Mouse (Mus musculus): ENCODE data around the gene Dnm1l. TPM values are rescaled to one million over a fixed set of nuclear protein-coding genes. Genes with fewer than 3 reads are reported as not detected.
A peak's percentile ranks its signal among the peaks of the same experiment; 100 is the strongest.
"Not testable (repeated sequence)": the region's sequence is repeated elsewhere in the genome, so short reads cannot be mapped to it uniquely, and the experiment has no call there.

Gene Dnm1l
- total RNA-seq (2021), result 100 to 1,000 TPM; 197 to 198 TPM
- long read RNA-seq, experiment 1, transcript Dnm1l-201 (18 exons, 3,951 nt), result major isoform, 5 of 240 reads
- long read RNA-seq, experiment 1, partial matches to known transcripts, result 4 of 240 reads
- long read RNA-seq, experiment 1, other reads (novel, unspliced or antisense), result 228 of 240 reads
- long read RNA-seq, experiment 2, partial matches to known transcripts, result 10 of 139 reads
- long read RNA-seq, experiment 2, other reads (novel, unspliced or antisense), result 123 of 139 reads

DNA sequence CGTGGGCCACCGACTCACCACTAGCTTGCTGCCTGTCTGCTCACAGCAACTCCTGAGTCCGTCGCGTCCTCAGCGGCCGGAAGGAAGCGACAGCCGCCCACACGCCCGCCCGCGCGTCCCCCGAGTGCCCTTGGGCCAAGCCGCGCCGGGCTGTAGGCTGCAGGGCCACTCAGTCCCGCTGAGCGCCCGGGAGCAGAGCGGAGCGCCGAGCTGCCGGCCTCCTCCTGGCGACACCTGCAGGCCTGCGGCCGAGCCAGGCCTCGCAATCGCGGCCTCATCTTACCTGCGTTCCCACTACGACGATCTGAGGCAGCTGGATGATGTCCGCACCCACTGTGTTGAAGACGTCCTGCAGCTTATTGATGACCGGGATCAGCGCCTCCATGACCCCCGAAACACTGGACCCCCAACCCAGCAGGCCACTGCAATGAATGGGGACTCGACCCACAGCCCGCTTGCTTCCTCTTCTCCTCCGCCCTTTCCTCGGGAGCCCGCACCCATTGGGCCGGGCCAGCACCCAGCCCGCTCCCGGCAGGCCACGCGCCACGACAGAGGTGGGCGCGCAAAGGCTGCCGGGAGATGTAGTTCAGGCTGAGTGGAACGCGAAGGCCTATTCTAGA, at the start of gene Dnm1l:
Gene Dnm1l, minus strand, starts transcription at position 479 of the 620 bp plus-strand sequence.
- H3K4me3 ChIP-seq, result peak within 1 kb of the TSS; percentile 96
- intact Hi-C loops (cut with DNase I), result loop anchor here (5.0 kb wide), 3 partner anchors 56 to 514 kb away; partner anchors contain the start of genes Top3b, Vpreb1 and Yars2
- DNase-seq (ENCODE audit: extremely low spot score in 1 of 2, low spot score in 2 of 2), result peak; percentile 91 to 94
- H3K27ac ChIP-seq, result peak within 1 kb of the TSS; percentile 96
- TF ChIP-seq CTCF (IDR thresholded peaks at IDR 0.05), result peak; percentile 22

DNA sequence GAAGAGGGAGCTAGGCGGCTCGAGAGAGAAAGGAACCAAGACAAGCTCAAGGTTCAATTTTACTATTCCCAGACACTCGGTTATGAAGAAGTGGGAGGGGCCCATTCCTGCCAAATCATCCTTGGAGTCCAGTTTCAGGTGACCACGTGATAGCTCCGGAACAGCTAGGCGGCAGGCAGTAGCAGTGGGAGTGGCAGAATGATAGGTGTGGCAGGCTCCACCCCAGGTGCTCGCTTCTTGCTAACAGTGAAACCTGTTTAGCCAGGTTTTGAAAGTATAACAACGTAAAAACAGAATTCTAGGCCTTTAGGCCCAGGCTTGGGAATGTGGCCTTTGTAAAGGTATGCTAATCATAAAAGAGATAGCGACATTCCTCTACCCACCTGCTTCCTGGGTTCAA, 8.5 kb upstream of the Dnm1l start:
- intact Hi-C loops (cut with DNase I); H3K27ac ChIP-seq; H3K4me3 ChIP-seq; DNase-seq (ENCODE audit: extremely low spot score in 1 of 2, low spot score in 2 of 2): not testable (repeated sequence)

DNA sequence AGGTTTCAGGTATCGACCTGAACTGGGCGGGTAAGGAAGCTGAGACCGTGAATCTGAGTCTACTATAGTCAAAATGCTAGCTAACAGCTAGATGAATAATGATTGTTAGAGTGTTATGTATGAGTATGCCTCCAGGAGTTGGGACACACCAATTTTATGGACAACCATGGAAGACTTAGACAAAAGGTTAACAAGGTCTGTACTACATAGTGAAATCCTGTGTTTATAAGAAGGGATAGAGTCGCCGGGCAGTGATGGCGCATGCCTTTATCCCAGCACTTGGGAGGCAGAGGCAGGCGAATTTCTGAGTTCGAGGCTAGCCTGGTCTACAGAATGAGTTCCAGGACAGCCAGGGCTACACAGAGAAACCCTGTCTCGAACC, 333 bp upstream of the Dnm1l start:
- intact Hi-C loops (cut with DNase I), result loop anchor here (5.0 kb wide), 3 partner anchors 57 to 513 kb away; partner anchors contain the start of genes Top3b, Vpreb1 and Yars2
- DNase-seq (ENCODE audit: extremely low spot score in 1 of 2, low spot score in 2 of 2), result not testable (repeated sequence)
- Histone ChIP-seq H3K4me3 (peak overlapping the region; percentile 96), H3K27ac (peak overlapping the region; percentile 96)

DNA sequence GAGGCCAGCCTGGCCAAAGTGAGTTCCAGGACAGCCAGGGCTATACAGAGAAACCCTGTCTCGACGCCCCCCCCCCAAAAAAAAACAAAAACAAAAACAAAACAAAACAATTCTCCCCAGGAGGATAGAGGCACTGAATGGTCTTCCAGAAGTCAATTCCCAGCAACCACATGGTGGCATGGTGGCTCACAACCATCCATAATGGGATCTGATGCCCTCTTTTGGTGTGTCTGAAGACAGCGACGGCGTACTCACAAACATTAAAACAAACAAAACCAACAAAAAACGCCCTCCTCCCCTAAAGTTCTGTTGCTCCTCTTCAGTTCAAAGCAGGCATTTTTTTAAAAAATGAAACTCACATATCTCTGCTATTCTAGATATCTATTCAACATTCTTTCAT, 851 bp downstream of the Dnm1l start:
- Histone ChIP-seq H3K27ac (peak overlapping the region; percentile 96), H3K4me3 (peak overlapping the region; percentile 96)
- intact Hi-C loops (cut with DNase I), result loop anchor here (5.0 kb wide), 3 partner anchors 56 to 514 kb away; partner anchors contain the start of genes Top3b, Vpreb1 and Yars2
- no peak; the same call in 1 of the 2 replicates for TF ChIP-seq CTCF (IDR thresholded peaks at IDR 0.05)
- DNase-seq (ENCODE audit: extremely low spot score in 1 of 2, low spot score in 2 of 2), result no peak

DNA sequence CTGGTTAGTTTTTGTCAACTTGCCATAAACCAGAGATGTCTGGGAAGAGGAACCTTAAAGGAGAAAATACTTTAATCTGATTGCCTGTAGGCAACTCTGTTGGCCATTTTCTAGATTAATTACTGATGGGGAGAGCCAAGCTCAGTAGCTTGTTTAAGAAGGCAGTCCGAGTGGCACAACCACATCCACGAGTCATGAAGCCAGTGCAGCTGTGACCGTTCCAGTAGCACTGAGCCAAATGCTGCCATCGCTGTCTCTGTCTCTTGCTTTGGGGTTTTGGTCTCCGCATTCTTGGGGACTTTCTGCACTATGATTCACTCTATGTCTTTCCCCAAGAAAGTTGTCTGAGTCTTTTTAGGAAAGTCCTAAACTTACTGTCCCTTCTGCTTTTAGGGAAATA, 12.3 kb downstream of the Dnm1l start:
- DNase-seq (ENCODE audit: extremely low spot score in 1 of 2, low spot score in 2 of 2), result no peak
- TF ChIP-seq CTCF (IDR thresholded peaks at IDR 0.05), result no peak
- intact Hi-C loops (cut with DNase I), result no loop called here
- no peak overlapping the region for H3K27ac ChIP-seq
- no peak overlapping the region for H3K4me3 ChIP-seq

DNA sequence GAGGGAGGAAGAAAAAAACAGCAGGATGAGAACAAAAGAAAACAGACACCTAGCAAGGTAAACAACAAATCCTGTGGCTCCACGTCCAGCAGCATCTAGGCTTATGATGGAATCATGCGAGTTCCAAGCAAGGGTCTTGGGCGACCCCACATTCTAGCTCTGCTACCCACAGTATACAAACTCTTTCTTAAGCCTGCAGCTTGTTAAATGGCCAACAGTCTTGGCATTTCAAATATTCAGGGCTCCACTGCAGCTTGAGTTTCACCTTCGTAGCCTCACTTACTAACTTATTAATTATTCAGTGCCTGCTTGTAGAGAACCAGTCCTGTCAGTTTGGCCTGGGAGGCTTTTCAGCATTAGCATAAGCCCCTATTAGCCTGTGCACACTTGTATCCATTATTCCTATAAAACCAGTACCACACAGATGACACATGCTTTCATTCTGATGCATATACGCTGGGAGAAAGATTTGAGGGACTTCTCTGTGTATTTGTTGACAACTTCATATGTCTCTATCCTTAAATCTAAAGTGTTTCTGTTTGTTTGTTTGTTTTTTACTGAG, 32.9 kb downstream of the Dnm1l start:
- TF ChIP-seq CTCF (IDR thresholded peaks at IDR 0.05), result no peak
- DNase-seq (ENCODE audit: extremely low spot score in 1 of 2, low spot score in 2 of 2), result no peak
- intact Hi-C loops (cut with DNase I), result loop anchor here (10.0 kb wide), 1 partner anchor 559 kb away; no protein-coding TSS in a partner anchor
- Histone ChIP-seq H3K4me3 (no peak overlapping the region), H3K27ac (no peak overlapping the region)

DNA sequence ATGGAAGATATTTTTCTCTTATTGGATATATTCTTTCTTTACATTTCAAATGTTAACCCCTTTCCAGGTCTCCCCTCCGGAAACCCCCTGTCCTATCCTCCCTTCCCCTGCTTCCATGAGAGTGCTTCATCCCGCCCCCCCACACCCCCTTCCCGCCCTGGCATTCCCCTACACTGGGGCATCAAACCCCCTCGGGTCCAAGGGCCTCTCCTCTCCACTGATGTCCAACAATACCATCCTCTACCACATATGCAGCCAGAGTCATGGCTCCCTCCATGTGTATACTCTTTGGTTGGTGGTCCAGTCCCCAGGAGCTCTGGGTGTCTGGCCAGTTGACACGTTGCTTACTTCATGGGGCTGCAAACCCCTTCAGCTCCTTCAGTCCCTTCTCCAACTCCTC, 47.4 kb downstream of the Dnm1l start:
- no peak overlapping the region for H3K27ac ChIP-seq
- no peak overlapping the region for H3K4me3 ChIP-seq
- intact Hi-C loops (cut with DNase I), result no loop called here
- TF ChIP-seq CTCF (IDR thresholded peaks at IDR 0.05), result no peak
- no peak for DNase-seq (ENCODE audit: extremely low spot score in 1 of 2, low spot score in 2 of 2)

DNA sequence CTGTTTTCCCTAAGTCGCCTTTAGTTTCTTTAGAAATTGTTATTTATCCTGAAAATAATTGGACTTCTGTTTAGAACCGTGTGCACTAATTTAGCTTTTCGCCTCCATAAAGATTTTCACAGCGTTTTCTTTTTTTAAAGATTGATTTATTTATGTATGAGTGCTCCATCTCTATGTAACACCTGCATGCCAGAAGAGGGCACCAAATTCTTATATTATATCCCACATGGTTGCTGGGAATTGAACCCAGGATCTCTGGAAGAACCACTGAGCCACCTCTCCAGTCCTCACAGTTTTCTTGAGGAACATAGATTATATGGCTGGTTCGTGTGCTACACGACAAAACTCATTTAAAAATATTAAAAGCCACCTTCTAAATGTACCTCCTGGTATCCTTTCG, 54.9 kb downstream of the Dnm1l start:
- intact Hi-C loops (cut with DNase I), result loop anchor here (2.0 to 5.0 kb wide), 4 partner anchors 53 to 568 kb away; partner anchors contain the start of genes Dnm1l, Mzt2, Top3b and Vpreb1
- DNase-seq (ENCODE audit: extremely low spot score in 1 of 2, low spot score in 2 of 2), result no peak
- Histone ChIP-seq H3K4me3 (peak overlapping the region; percentile 96), H3K27ac (peak overlapping the region; percentile 95)
- TF ChIP-seq CTCF (IDR thresholded peaks at IDR 0.05), result peak; percentile 39

DNA sequence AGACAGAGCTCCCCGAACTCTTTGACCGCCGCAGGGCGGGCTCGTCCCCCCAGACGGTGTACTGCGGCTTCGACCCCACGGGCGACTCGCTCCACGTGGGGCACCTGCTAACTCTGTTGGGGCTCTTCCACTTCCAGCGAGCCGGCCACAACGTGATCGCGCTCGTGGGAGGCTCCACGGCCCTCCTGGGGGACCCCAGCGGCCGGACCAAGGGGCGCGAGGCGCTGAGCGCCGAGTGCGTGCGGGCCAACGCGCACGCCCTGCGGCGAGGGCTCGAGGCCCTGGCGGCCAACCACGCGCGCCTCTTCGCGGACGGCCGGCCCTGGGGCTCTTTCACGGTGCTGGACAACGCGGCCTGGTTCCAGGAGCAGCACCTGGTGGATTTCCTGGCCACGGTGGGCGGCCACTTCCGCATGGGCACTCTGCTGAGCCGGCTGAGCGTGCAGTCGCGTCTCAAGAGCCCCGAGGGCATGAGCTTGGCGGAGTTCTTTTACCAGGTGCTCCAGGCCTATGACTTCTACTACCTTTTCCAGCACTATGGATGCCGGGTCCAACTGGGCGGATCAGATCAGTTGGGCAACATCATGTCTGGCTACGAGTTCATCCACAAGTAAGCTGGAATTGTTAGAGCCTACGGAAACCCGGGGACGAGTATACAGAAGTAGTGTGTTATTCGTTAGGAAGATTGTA, 55.5 kb downstream of the Dnm1l start:
- TF ChIP-seq CTCF (IDR thresholded peaks at IDR 0.05), result no peak
- H3K4me3 ChIP-seq, result peak overlapping the region; percentile 96
- peak; percentile 44 to 52 for DNase-seq (ENCODE audit: extremely low spot score in 1 of 2, low spot score in 2 of 2)
- H3K27ac ChIP-seq, result peak overlapping the region; percentile 95
- intact Hi-C loops (cut with DNase I), result loop anchor here (2.0 to 5.0 kb wide), 4 partner anchors 54 to 569 kb away; partner anchors contain the start of genes Dnm1l, Mzt2, Top3b and Vpreb1

DNA sequence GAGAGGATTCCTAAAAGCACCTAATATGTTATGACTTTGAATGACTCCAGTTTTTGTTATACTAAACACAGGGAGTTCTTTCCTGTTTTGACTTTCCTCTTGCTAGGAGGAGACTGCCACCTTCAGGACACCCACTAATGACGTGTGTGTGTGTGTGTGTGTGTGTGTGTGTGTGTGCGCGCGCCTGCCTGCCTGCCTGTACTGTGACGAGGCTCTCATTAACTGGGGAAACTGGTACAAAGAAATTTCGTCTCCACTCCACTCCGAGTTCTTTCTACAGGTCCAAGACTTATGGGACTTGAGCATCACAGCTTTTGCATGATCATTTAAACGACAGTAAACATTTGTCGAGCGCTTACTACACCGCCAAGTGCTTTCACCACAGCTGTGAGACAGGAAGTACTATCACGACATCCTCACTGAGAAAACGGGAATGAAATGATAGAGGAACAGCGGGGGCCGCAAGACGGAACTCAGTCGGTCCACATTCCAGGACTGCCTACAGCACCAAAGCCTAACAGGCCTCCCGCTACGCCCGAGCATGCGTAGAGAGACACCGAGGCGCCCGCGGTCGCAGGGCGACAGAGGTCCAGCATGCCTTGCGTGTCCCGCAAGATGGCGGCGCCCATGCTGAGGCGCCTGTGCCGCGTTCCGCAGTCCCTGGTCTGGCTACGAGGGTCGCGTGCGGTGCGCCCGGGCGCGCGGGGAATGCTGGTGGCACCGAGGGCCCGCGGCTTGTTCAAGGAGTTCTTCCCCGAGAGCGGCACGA, 56.2 kb downstream of the Dnm1l start, which contains the start of gene Yars2:
Gene Yars2, plus strand, starts transcription at position 597 of the 769 bp plus-strand sequence.
- peak within 1 kb of the TSS; percentile 96 for H3K4me3 ChIP-seq
- peak; percentile 95 to 96 for DNase-seq (ENCODE audit: extremely low spot score in 1 of 2, low spot score in 2 of 2)
- intact Hi-C loops (cut with DNase I), result loop anchor here (1.0 to 5.0 kb wide), 5 partner anchors 55 to 570 kb away; partner anchors contain the start of genes Dnm1l, Mzt2, Top3b and Vpreb1
- peak within 1 kb of the TSS; percentile 95 for H3K27ac ChIP-seq
- TF ChIP-seq CTCF (IDR thresholded peaks at IDR 0.05), result peak; percentile 43

DNA sequence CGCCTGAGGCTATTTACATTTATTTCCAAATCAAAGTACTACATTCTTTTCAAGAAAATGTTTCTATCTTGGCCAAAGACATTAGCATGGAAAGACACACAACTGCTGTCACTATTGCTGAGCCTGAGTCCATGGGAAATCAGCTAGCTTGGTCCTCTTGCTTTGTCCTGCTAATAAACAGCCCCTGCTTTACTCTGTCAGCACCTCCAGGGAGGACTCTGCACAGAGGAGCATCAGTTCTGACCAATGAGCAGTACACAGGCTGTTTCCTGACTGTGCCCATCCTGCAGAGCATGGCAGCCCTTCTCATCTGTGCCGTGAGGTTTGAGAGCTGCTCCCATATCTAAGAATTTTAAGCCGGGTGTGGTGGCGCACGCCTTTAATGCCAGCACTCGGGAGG, 85.0 kb downstream of the Dnm1l start:
- H3K27ac ChIP-seq, result no peak overlapping the region
- intact Hi-C loops (cut with DNase I), result no loop called here
- DNase-seq (ENCODE audit: extremely low spot score in 1 of 2, low spot score in 2 of 2), result no peak
- H3K4me3 ChIP-seq, result no peak overlapping the region
- no peak for TF ChIP-seq CTCF (IDR thresholded peaks at IDR 0.05)

All from left cerebral cortex, adult 2 months (tissue).